Mouse (Mus musculus) cortical plate, adult 2 months (tissue): ENCODE data around the gene Met. TPM values are rescaled to one million over a fixed set of nuclear protein-coding genes. Genes with fewer than 3 reads are reported as not detected.

Source experiments
- H3K27ac ChIP-seq: fragments of 200-500 bp; 2 replicates; pipeline ENCODE4 v1.5.1; 2012; ENCODE audit warnings: low read length, control low read depth, inconsistent platforms; ENCODE audit not compliant: insufficient read depth
- H3K4me1 ChIP-seq: fragments of 200-500 bp; 2 replicates; pipeline ENCODE4 v1.6.1; 2011; ENCODE audit warnings: low read length; ENCODE audit not compliant: control insufficient read depth, insufficient read depth
- H3K4me3 ChIP-seq: fragments of 200-500 bp; 2 replicates; pipeline ENCODE4 v1.5.1; 2011; ENCODE audit warnings: mild to moderate bottlenecking, low read length, control low read depth; ENCODE audit not compliant: insufficient read depth
- CTCF ChIP-seq: fragments of 200-500 bp; IDR thresholded peaks from 2 replicates; pipeline ENCODE4 v1.5.1; 2011; ENCODE audit warnings: mild to moderate bottlenecking, control low read depth, low read length; ENCODE audit not compliant: insufficient read depth; ENCODE audit errors: extremely low read depth
- POLR2A ChIP-seq: fragments of 200-500 bp; IDR thresholded peaks from 2 replicates; pipeline ENCODE4 v1.6.1; 2011; ENCODE audit warnings: mild to moderate bottlenecking, low read length, control low read depth; ENCODE audit not compliant: insufficient read depth; ENCODE audit errors: extremely low read depth
- polyA plus RNA-seq: library from polyadenylated mRNA; depleted of rRNA; stranded (reverse); fragments of >200 nt; gene quantifications from 2 replicates; pipeline ENCODE4 v1.2.3, GENCODE M21; 2012; rRNA removed

The Met gene
- polyA plus RNA-seq, 1 experiment = 4.7 TPM

DNA sequence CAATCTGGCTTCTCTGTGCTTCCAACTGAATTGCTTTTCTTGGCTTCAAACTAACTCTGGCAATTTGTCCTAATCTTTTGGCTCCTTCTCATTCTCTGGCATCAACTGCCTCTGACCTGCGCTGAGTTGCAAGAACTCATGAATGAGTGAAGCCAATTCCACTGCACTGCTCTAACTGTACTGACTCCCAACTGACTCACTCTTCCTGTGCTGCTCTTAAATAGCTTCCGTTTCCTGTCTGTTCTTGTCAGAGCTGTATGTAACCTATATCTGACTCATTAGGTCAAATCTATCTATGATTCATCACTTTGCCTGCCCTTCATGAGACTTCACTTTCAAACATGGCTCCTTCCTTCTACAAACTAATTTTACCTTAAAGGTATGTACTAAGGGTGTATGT lies 130.4 kb downstream of the Met start:
- Histone ChIP-seq H3K4me3 (no peak overlapping the region), H3K4me1 (no peaks in the 10 kb centered on the region), H3K27ac (no peak overlapping the region)
- TF ChIP-seq CTCF (no peak), POLR2A (no peak)

- no peaks in the 10 kb centered on the region for H3K4me1 ChIP-seq
- H3K4me3 ChIP-seq = no peak overlapping the region
- no peak overlapping the region for H3K27ac ChIP-seq
- TF ChIP-seq CTCF (no peak), POLR2A (no peak)
These were observed 132.3 kb downstream of the Met start for GRCm38 (mm10) chr6:17595712-17596462.

GRCm38 (mm10) chr6:17599373-17599772 lies 135.8 kb downstream of the Met start:
- no peak for TF ChIP-seq CTCF
- TF ChIP-seq POLR2A = no peak
- Histone ChIP-seq H3K4me3 (no peak overlapping the region), H3K4me1 (no peaks in the 10 kb centered on the region), H3K27ac (no peak overlapping the region)

GRCm38 (mm10) chr6:17601526-17601925 lies 137.9 kb downstream of the Met start:
- H3K4me3 ChIP-seq = no peak overlapping the region
- H3K27ac ChIP-seq = no peak overlapping the region
- H3K4me1 ChIP-seq = no peaks in the 10 kb centered on the region
- TF ChIP-seq POLR2A (no peak), CTCF (no peak)

GRCm38 (mm10) chr6:17606915-17607314 lies 143.3 kb downstream of the Met start:
- Histone ChIP-seq H3K4me3 (no peak overlapping the region), H3K27ac (no peak overlapping the region), H3K4me1 (no peaks in the 10 kb centered on the region)
- no peak for TF ChIP-seq POLR2A
- TF ChIP-seq CTCF = no peak

GRCm38 (mm10) chr6:17611352-17612010 lies 147.9 kb downstream of the Met start:
- no peak for TF ChIP-seq CTCF
- no peak for TF ChIP-seq POLR2A
- no peak overlapping the region for H3K4me3 ChIP-seq
- H3K27ac ChIP-seq = no peak overlapping the region
- no peaks in the 10 kb centered on the region for H3K4me1 ChIP-seq

DNA sequence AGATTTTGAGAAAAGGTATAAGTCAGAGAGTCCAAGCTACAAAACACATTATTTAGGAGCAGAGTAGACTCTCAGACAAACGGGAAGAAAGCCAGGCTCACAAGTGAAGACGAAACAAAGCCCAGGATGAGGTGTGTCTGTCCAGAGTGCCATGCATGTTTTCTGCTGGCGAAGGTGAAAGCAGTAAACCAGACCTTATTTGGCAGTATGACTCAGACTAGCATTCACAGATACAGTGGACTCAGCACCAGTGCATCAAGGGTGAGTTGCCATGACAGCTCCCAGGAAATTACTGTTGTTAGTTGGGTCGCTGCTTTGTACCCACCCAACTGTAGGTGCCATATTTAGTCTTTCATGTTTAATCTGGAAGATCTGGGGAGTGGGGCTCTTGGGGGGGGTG lies 149.1 kb downstream of the Met start:
- Histone ChIP-seq H3K27ac (no peak overlapping the region), H3K4me1 (no peaks in the 10 kb centered on the region), H3K4me3 (no peak overlapping the region)
- TF ChIP-seq POLR2A (no peak), CTCF (no peak)

GRCm38 (mm10) chr6:17620823-17621222 lies 157.2 kb downstream of the Met start:
- no peak overlapping the region for H3K4me3 ChIP-seq
- H3K4me1 ChIP-seq = peaks cover 3% of the 10 kb centered on the region; the same call in 1 of the 2 replicates
- no peak overlapping the region for H3K27ac ChIP-seq
- no peak for TF ChIP-seq CTCF
- TF ChIP-seq POLR2A = no peak

DNA sequence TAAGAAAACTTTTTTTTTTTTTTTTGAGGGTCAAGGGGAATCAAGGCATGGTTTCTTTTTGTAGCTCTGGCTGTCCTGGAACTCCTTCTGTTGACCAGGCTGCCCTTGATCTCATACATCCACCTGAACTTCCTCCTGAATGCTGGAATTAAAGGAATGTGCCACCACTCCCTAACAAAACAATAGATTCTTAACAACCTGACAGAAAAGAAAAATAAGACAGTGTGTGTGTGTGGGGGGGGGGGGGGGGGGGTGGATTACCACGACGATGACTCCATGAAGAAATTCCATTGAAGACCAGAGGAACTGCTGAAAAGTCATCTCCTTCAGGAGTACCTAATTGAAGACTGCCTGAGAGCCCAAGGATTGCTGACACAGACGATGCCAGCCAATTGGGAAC lies 157.8 kb downstream of the Met start:
- Histone ChIP-seq H3K27ac (no peak overlapping the region), H3K4me3 (no peak overlapping the region), H3K4me1 (peaks cover 3% of the 10 kb centered on the region; the same call in 1 of the 2 replicates)
- no peak for TF ChIP-seq CTCF
- TF ChIP-seq POLR2A = no peak

Other genes with a start within 250 kb of the Met start
- gene Cav2, start 182.6 kb upstream of the Met start, polyA plus RNA-seq = 31.8 and 32.4 TPM in 2 replicates
- 22.5 and 25.1 TPM in 2 replicates for gene Cav1, start 157.5 kb upstream of the Met start, polyA plus RNA-seq
- gene Capza2, start 172.4 kb downstream of the Met start, polyA plus RNA-seq = 162 and 163 TPM in 2 replicates
- 22.8 and 26.3 TPM in 2 replicates for gene St7, start 229.1 kb downstream of the Met start, polyA plus RNA-seq